Mouse (Mus musculus): ENCODE measurements at regions not wholly inside any gene's neighbourhood (a gene's known extent, or its start where the extent isn't known, plus 50 kb on each side); places are given as distances from the start of the nearest gene placed in this dataset.

DNA sequence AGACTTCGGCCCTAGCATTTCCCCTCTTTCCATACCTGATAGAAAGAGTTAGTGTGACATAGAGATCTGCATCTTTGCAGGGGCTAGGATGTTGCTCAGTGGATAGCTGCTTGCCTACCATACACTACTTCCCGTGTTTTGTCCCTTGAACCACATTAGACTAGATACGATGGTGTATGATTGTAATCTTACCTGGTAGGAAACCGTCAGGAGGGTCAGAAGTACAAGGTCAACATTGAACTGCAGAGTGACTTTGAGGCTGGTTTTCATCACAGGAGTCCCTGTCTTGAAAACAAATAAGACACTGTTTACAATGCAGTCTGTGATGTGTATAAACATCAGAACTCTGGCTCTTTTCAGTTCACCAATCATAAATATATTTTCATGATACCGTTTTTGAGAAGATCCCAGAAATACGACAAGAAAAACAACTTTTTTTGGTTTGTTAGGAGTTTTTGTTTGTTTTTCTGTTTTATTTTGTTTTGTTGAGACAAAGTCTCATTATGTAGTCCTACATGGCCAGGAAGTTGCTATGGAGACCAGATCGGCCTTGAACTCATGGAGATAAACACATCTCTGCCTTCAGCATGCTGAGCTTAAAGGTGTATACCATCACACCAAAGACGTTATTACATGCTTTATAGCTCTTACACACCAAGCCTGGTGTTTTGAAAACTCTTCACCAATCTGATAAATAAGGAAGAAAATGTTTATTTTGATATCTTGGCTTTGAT is 81.2 kb upstream of the Dpyd start:
- 65% methylated on average over 8 of the region's 8 CpGs for WGBS (ENCODE audit: insufficient replicate concordance)
- Histone ChIP-seq H3K9me3 (replicated peaks; ENCODE audit: control insufficient read depth, low read length) (no peaks in the 10 kb centered on the region), H3K27ac (ENCODE audit: low read depth, low read length) (no peak overlapping the region), H3K9ac (ENCODE audit: low read depth, low read length) (no peak overlapping the region), H3K4me2 (no peak overlapping the region), H3K4me1 (ENCODE audit: control insufficient read depth, insufficient read depth, low read length) (no peaks in the 10 kb centered on the region), H3K36me3 (ENCODE audit: control insufficient read depth, insufficient read depth, low read length) (no peaks in the 10 kb centered on the region), H3K4me3 (ENCODE audit: low read depth, low read length) (no peak overlapping the region), H3K27me3 (ENCODE audit: control insufficient read depth, insufficient read depth, low read length) (no peaks in the 10 kb centered on the region)
- ATAC-seq (replicated peaks; ENCODE audit: insufficient number of reproducible peaks, low FRiP score, low TSS enrichment): no peak

GRCm38 (mm10) chr3:118485966-118486365 is 76.0 kb upstream of the Dpyd start:
- H3K36me3 ChIP-seq (ENCODE audit: control insufficient read depth, insufficient read depth, low read length): no peaks in the 10 kb centered on the region
- H3K9me3 ChIP-seq (replicated peaks; ENCODE audit: control insufficient read depth, low read length): no peaks in the 10 kb centered on the region
- WGBS (ENCODE audit: insufficient replicate concordance): 51% methylated on average over 2 of the region's 2 CpGs
- H3K4me1 ChIP-seq (ENCODE audit: control insufficient read depth, insufficient read depth, low read length): no peaks in the 10 kb centered on the region
- no peak overlapping the region for H3K4me3 ChIP-seq (ENCODE audit: low read depth, low read length)
- no peak overlapping the region for H3K27ac ChIP-seq (ENCODE audit: low read depth, low read length)
- no peaks in the 10 kb centered on the region for H3K27me3 ChIP-seq (ENCODE audit: control insufficient read depth, insufficient read depth, low read length)
- no peak overlapping the region for H3K4me2 ChIP-seq
- ATAC-seq (replicated peaks; ENCODE audit: insufficient number of reproducible peaks, low FRiP score, low TSS enrichment): no peak
- no peak overlapping the region for H3K9ac ChIP-seq (ENCODE audit: low read depth, low read length)

DNA sequence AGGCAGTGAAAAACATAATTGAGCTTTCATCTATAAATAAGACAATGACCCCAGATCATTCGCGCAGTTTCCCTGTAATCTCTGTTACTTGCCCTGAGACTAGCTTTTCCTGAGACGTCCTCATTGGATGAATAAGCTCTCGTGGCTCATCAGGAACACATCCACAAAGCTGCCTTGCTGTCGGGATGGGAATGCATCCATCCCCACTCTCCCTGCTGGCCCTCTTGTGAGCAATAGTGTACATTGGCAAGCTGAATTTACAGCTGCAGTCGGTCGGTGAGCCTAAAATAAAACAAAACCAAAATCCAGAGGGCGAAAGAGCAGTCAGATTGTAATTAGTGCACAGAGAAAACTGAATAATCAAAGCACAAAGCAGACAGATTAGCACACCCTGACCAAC is 74.5 kb upstream of the Dpyd start:
- no peaks in the 10 kb centered on the region for H3K9me3 ChIP-seq (replicated peaks; ENCODE audit: control insufficient read depth, low read length)
- no peak for ATAC-seq (replicated peaks; ENCODE audit: insufficient number of reproducible peaks, low FRiP score, low TSS enrichment)
- WGBS (ENCODE audit: insufficient replicate concordance): 71% methylated on average over 8 of the region's 8 CpGs
- H3K4me3 ChIP-seq (ENCODE audit: low read depth, low read length): no peak overlapping the region
- no peak overlapping the region for H3K4me2 ChIP-seq
- H3K36me3 ChIP-seq (ENCODE audit: control insufficient read depth, insufficient read depth, low read length): no peaks in the 10 kb centered on the region
- no peaks in the 10 kb centered on the region for H3K27me3 ChIP-seq (ENCODE audit: control insufficient read depth, insufficient read depth, low read length)
- no peak overlapping the region for H3K27ac ChIP-seq (ENCODE audit: low read depth, low read length)
- H3K4me1 ChIP-seq (ENCODE audit: control insufficient read depth, insufficient read depth, low read length): no peaks in the 10 kb centered on the region
- H3K9ac ChIP-seq (ENCODE audit: low read depth, low read length): no peak overlapping the region

- Histone ChIP-seq H3K9me3 (replicated peaks; ENCODE audit: control insufficient read depth, low read length) (no peaks in the 10 kb centered on the region), H3K9ac (ENCODE audit: low read depth, low read length) (no peak overlapping the region), H3K27ac (ENCODE audit: low read depth, low read length) (no peak overlapping the region), H3K36me3 (ENCODE audit: control insufficient read depth, insufficient read depth, low read length) (no peaks in the 10 kb centered on the region), H3K4me1 (ENCODE audit: control insufficient read depth, insufficient read depth, low read length) (no peaks in the 10 kb centered on the region), H3K27me3 (ENCODE audit: control insufficient read depth, insufficient read depth, low read length) (no peaks in the 10 kb centered on the region), H3K4me3 (ENCODE audit: low read depth, low read length) (no peak overlapping the region), H3K4me2 (no peak overlapping the region)
- no peak for ATAC-seq (replicated peaks; ENCODE audit: insufficient number of reproducible peaks, low FRiP score, low TSS enrichment)
- WGBS (ENCODE audit: insufficient replicate concordance): 92% methylated on average over 1 of the region's 1 CpGs
These were observed 70.8 kb upstream of the Dpyd start for GRCm38 (mm10) chr3:118491101-118491500.

DNA sequence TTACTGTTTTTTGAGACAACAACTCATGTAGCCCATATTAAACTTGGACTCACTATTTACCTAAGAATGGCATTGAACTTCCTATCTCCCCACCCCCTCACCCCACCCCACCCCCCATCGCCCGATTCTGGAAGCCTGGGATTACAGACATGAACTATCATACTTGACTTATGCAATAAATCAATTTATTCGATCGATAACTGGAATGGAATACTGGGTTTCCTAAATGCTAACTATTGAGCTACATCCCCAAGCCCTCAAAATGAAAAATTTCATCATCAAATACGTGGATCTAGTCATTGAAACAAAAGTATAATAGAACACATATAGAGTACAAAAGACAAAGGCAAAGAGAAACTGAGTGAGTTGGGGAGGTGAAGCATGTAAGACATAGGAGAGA is 70.1 kb upstream of the Dpyd start:
- no peak for ATAC-seq (replicated peaks; ENCODE audit: insufficient number of reproducible peaks, low FRiP score, low TSS enrichment)
- no peaks in the 10 kb centered on the region for H3K27me3 ChIP-seq (ENCODE audit: control insufficient read depth, insufficient read depth, low read length)
- no peak overlapping the region for H3K27ac ChIP-seq (ENCODE audit: low read depth, low read length)
- no peaks in the 10 kb centered on the region for H3K9me3 ChIP-seq (replicated peaks; ENCODE audit: control insufficient read depth, low read length)
- no peak overlapping the region for H3K9ac ChIP-seq (ENCODE audit: low read depth, low read length)
- no peaks in the 10 kb centered on the region for H3K36me3 ChIP-seq (ENCODE audit: control insufficient read depth, insufficient read depth, low read length)
- WGBS (ENCODE audit: insufficient replicate concordance): 88% methylated on average over 5 of the region's 5 CpGs
- no peak overlapping the region for H3K4me3 ChIP-seq (ENCODE audit: low read depth, low read length)
- H3K4me2 ChIP-seq: no peak overlapping the region
- no peaks in the 10 kb centered on the region for H3K4me1 ChIP-seq (ENCODE audit: control insufficient read depth, insufficient read depth, low read length)

- no peaks in the 10 kb centered on the region for H3K27me3 ChIP-seq (ENCODE audit: control insufficient read depth, insufficient read depth, low read length)
- ATAC-seq (replicated peaks; ENCODE audit: insufficient number of reproducible peaks, low FRiP score, low TSS enrichment): no peak
- WGBS (ENCODE audit: insufficient replicate concordance): 88% methylated on average over 1 of the region's 1 CpGs
- no peak overlapping the region for H3K9ac ChIP-seq (ENCODE audit: low read depth, low read length)
- H3K9me3 ChIP-seq (replicated peaks; ENCODE audit: control insufficient read depth, low read length): no peaks in the 10 kb centered on the region
- H3K27ac ChIP-seq (ENCODE audit: low read depth, low read length): no peak overlapping the region
- no peaks in the 10 kb centered on the region for H3K4me1 ChIP-seq (ENCODE audit: control insufficient read depth, insufficient read depth, low read length)
- no peaks in the 10 kb centered on the region for H3K36me3 ChIP-seq (ENCODE audit: control insufficient read depth, insufficient read depth, low read length)
- no peak overlapping the region for H3K4me2 ChIP-seq
- no peak overlapping the region for H3K4me3 ChIP-seq (ENCODE audit: low read depth, low read length)
These were observed 67.3 kb upstream of the Dpyd start for GRCm38 (mm10) chr3:118494611-118495010.

- Histone ChIP-seq H3K4me1 (ENCODE audit: control insufficient read depth, insufficient read depth, low read length) (no peaks in the 10 kb centered on the region), H3K36me3 (ENCODE audit: control insufficient read depth, insufficient read depth, low read length) (no peaks in the 10 kb centered on the region), H3K4me3 (ENCODE audit: low read depth, low read length) (no peak overlapping the region), H3K27me3 (ENCODE audit: control insufficient read depth, insufficient read depth, low read length) (no peaks in the 10 kb centered on the region), H3K9me3 (replicated peaks; ENCODE audit: control insufficient read depth, low read length) (no peaks in the 10 kb centered on the region), H3K27ac (ENCODE audit: low read depth, low read length) (no peak overlapping the region), H3K9ac (ENCODE audit: low read depth, low read length) (no peak overlapping the region), H3K4me2 (no peak overlapping the region)
- 12% methylated on average over 4 of the region's 4 CpGs for WGBS (ENCODE audit: insufficient replicate concordance)
- ATAC-seq (replicated peaks; ENCODE audit: insufficient number of reproducible peaks, low FRiP score, low TSS enrichment): no peak
These were observed 61.7 kb upstream of the Dpyd start for GRCm38 (mm10) chr3:118500234-118500633.

DNA sequence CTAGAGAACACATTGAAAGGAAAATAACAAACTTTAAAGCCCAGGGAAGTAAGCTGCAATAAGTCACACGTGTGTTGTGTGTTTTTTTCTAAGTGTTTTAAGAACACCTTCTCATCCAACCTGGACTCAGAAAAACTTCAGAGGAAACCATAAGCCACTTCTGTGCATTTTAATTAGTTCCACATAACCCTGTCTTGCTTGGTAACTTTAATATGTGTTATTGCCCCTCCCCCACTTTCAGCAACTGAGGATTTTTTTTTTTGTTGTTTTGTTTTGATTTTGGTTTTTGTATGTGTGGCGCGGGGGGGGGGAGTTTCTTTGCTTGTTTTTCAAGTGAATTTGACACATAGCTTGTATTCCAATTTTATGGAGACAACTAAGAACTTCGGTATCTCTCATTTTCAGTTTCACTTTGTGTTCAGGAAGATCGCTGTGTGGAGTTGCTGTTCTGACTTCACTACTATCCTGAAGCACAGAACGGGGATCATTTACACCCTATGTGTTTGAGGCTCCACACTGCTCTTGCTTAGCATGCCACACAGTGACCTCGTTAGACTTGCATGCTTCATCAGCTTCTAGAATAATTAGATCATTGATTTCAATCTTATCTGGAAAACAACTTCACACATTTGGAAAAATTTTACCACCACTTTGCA is 54.2 kb upstream of the Dpyd start:
- Histone ChIP-seq H3K27me3 (ENCODE audit: control insufficient read depth, insufficient read depth, low read length) (no peaks in the 10 kb centered on the region), H3K4me3 (ENCODE audit: low read depth, low read length) (no peak overlapping the region), H3K27ac (ENCODE audit: low read depth, low read length) (no peak overlapping the region), H3K9me3 (replicated peaks; ENCODE audit: control insufficient read depth, low read length) (no peaks in the 10 kb centered on the region), H3K9ac (ENCODE audit: low read depth, low read length) (no peak overlapping the region), H3K4me2 (no peak overlapping the region), H3K36me3 (ENCODE audit: control insufficient read depth, insufficient read depth, low read length) (no peaks in the 10 kb centered on the region), H3K4me1 (ENCODE audit: control insufficient read depth, insufficient read depth, low read length) (no peaks in the 10 kb centered on the region)
- ATAC-seq (replicated peaks; ENCODE audit: insufficient number of reproducible peaks, low FRiP score, low TSS enrichment): no peak
- 77% methylated on average over 7 of the region's 7 CpGs for WGBS (ENCODE audit: insufficient replicate concordance)

DNA sequence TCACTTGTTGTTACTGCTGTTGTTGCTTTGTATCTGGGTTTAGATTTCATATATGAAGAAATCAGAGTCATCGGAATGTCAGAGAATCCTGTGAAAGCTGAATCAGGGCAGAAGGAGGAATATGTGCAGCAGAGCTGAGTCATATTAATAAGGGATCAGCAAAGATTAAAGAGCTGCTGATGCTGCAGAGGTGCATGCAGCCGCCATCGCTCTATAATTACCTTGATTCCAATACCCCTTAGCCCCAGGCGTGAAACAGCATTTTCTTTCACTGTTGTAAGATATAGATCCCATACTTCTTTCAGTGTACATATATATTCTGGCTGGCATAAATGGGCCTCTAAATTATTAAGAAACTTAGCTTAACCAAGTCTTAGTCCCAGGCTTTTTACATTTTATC is 51.1 kb upstream of the Dpyd start:
- WGBS (ENCODE audit: insufficient replicate concordance): 82% methylated on average over 4 of the region's 4 CpGs
- ATAC-seq (replicated peaks; ENCODE audit: insufficient number of reproducible peaks, low FRiP score, low TSS enrichment): no peak
- H3K27ac ChIP-seq (ENCODE audit: low read depth, low read length): no peak overlapping the region
- no peaks in the 10 kb centered on the region for H3K4me1 ChIP-seq (ENCODE audit: control insufficient read depth, insufficient read depth, low read length)
- no peaks in the 10 kb centered on the region for H3K9me3 ChIP-seq (replicated peaks; ENCODE audit: control insufficient read depth, low read length)
- H3K4me3 ChIP-seq (ENCODE audit: low read depth, low read length): no peak overlapping the region
- no peak overlapping the region for H3K4me2 ChIP-seq
- H3K27me3 ChIP-seq (ENCODE audit: control insufficient read depth, insufficient read depth, low read length): no peaks in the 10 kb centered on the region
- no peaks in the 10 kb centered on the region for H3K36me3 ChIP-seq (ENCODE audit: control insufficient read depth, insufficient read depth, low read length)
- H3K9ac ChIP-seq (ENCODE audit: low read depth, low read length): no peak overlapping the region
